Mouse (Mus musculus): ENCODE data around the gene Gm44790.

GRCm38 (mm10) chr6:86378341-86378740 is 48.1 kb upstream of the Gm44790 start:
- TF ChIP-seq CTCF (conservative IDR thresholded peaks at IDR 0.05; ENCODE audit: insufficient read depth, insufficient read length, low read depth, low read length) = no peak
- no peak for TF ChIP-seq POLR2A (IDR thresholded peaks at IDR 0.05; ENCODE audit: low read depth, low read length)
